Mouse (Mus musculus) forebrain, embryonic 12.5 days (tissue): ENCODE results near the gene Doc2b. TPM values are rescaled to one million over a fixed set of nuclear protein-coding genes. Genes with fewer than 3 reads are reported as not detected.
"Not testable (repeated sequence)": the region's sequence is repeated elsewhere in the genome, so short reads cannot be mapped to it uniquely, and the experiment has no call there.

Experiments
- ATAC-seq: fragments of 200-750 bp; cut with Nextera tagmentation; 2 replicates; pipeline ENCODE4 v1.8.0; 2017; ENCODE audit warnings: moderate TSS enrichment; ENCODE audit not compliant: low FRiP score
- H3K27ac ChIP-seq: fragments of 300-500 bp; sonication (generic); 2 replicates; pipeline ENCODE4 v1.5.1; 2016; ENCODE audit warnings: mild to moderate bottlenecking
- H3K27me3 ChIP-seq: fragments of 300-500 bp; sonication (generic); 2 replicates; pipeline ENCODE4 v1.6.1; 2016; ENCODE audit warnings: mild to moderate bottlenecking
- H3K36me3 ChIP-seq: fragments of 300-500 bp; sonication (generic); replicated peaks from 2 replicates; pipeline ENCODE4 v1.6.1; 2016; ENCODE audit warnings: mild to moderate bottlenecking
- H3K4me1 ChIP-seq: fragments of 300-500 bp; sonication (generic); 2 replicates; pipeline ENCODE4 v1.6.1; 2016
- H3K4me2 ChIP-seq: fragments of 300-500 bp; sonication (generic); 2 replicates; pipeline ENCODE4 v1.6.1; 2016; ENCODE audit warnings: mild to moderate bottlenecking, moderate library complexity
- H3K4me3 ChIP-seq: fragments of 300-500 bp; sonication (generic); replicated peaks from 2 replicates; pipeline ENCODE4 v1.5.1; 2016; ENCODE audit warnings: mild to moderate bottlenecking
- H3K9ac ChIP-seq: fragments of 300-500 bp; sonication (generic); 2 replicates; pipeline ENCODE4 v1.6.1; 2016; ENCODE audit warnings: mild to moderate bottlenecking
- H3K9me3 ChIP-seq: fragments of 300-500 bp; sonication (generic); 2 replicates; pipeline ENCODE4 v1.6.1; 2016
- WGBS: fragments of 180-500 bp; shearing (Covaris S2); methylation state at CpG from one replicate; pipeline ENCODE4 v1.1.7; 2016; 5-methylcytosine and 5-hydroxymethylcytosine counted together
- polyA plus RNA-seq: library from polyadenylated mRNA; unstranded; fragments of >200 nt; fragmentation: Nextera tagmentation; extraction: Ambion mirVana; gene quantifications from 2 replicates; pipeline ENCODE4 v1.2.1, GENCODE M21; 2016

Gene Doc2b
- polyA plus RNA-seq, 1 experiment from 2014 or later, result 0.26 TPM

DNA sequence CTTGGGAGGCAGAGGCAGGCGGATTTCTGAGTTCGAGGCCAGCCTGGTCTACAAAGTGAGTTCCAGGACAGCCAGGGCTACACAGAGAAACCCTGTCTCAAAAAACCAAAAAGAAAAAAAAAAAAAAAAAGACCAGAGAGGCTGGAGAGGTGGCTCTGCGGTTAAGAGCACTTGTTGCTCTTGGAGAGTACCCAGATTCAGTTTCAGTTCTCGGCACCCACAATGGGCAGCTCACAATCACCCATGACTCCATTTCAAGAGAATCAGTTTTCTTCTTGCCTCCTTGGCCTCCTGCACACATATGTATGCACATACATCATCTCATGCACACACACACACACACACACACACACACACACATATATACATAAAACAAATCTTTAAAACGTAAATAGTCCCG is 68.2 kb downstream of the Doc2b start:
- H3K9ac ChIP-seq, ATAC-seq, H3K36me3 ChIP-seq, H3K27ac ChIP-seq, H3K27me3 ChIP-seq, H3K4me2 ChIP-seq, H3K4me3 ChIP-seq, H3K9me3 ChIP-seq: not testable (repeated sequence)
- peaks cover 12% of the 10 kb centered on the region for H3K4me1 ChIP-seq
- 91% methylated on average over 6 of the region's 6 CpGs for WGBS

DNA sequence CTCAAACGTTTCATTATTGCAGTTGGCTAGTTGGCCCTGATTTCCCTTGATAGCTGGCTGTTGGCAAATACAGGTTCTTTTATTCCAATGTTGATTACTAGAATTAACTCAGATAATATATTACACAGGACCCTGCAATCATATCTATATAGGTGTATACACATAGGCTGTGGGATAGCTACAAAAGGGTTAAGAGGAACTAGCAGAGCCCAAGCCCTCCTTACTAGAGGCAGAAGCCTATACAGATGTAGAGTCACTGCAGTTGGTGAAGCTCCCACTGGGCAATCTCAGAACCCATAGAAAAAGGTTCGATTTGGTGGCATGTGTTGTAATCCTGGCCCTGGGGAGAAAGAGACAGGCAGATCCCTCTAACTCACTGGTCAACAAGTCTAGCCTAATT is 68.7 kb downstream of the Doc2b start:
- no peak overlapping the region for H3K27ac ChIP-seq
- WGBS, result 72% methylated on average over 2 of the region's 2 CpGs
- H3K27me3 ChIP-seq, result no peaks in the 10 kb centered on the region
- H3K9ac ChIP-seq, result no peak overlapping the region
- peaks cover 8% of the 10 kb centered on the region for H3K4me1 ChIP-seq
- H3K4me2 ChIP-seq, result no peak overlapping the region
- H3K9me3 ChIP-seq, result no peaks in the 10 kb centered on the region
- no peak overlapping the region for H3K4me3 ChIP-seq
- H3K36me3 ChIP-seq, result no peaks in the 10 kb centered on the region
- no peak for ATAC-seq

DNA sequence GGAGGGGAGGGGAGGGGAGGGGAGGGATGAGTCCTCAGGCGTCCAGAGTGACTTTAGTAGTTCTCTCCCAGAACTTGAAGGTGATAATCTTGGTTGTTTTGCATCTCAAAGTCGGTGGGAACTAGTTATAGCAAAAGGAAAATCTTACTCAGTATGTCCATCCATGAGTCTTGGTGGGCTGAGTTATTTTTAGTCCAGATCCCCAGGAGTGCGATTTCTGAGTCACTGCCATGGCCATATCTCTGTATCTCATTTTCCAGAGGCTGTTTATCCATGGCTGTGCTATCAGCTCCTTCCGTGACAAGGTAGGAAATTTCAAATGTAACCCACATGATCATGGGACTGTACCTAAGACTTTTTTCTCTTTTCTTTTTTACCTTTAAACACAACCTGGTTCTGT is 73.5 kb downstream of the Doc2b start:
- Histone ChIP-seq H3K4me1 (no peaks in the 10 kb centered on the region), H3K4me3 (no peak overlapping the region), H3K9ac (no peak overlapping the region), H3K9me3 (no peaks in the 10 kb centered on the region; the same call in 1 of the 2 replicates), H3K4me2 (no peak overlapping the region), H3K27me3 (no peaks in the 10 kb centered on the region), H3K27ac (no peak overlapping the region), H3K36me3 (no peaks in the 10 kb centered on the region)
- 72% methylated on average over 4 of the region's 4 CpGs for WGBS
- no peak for ATAC-seq

Other genes with a start within 250 kb of the Doc2b start
- 95.5 and 96.1 TPM in 2 replicates for gene Pitpna, start 208.0 kb downstream of the Doc2b start, polyA plus RNA-seq
- 21.5 and 25.4 TPM in 2 replicates for gene Inpp5k, start 165.1 kb downstream of the Doc2b start, polyA plus RNA-seq
- gene Myo1c, start 145.5 kb downstream of the Doc2b start, polyA plus RNA-seq, result 12.1 and 13.9 TPM in 2 replicates
- 139 and 146 TPM in 2 replicates for gene Crk, start 116.8 kb downstream of the Doc2b start, polyA plus RNA-seq
- gene Ywhae, start 63.2 kb downstream of the Doc2b start, polyA plus RNA-seq, result 1,436 and 1,495 TPM in 2 replicates
- gene Rph3al, start 142.4 kb upstream of the Doc2b start, polyA plus RNA-seq, result 1.1 and 1.7 TPM in 2 replicates
- 0.59 and 1.4 TPM in 2 replicates for gene 1700016K19Rik, start 203.9 kb upstream of the Doc2b start, polyA plus RNA-seq
- gene Rflnb, start 231.7 kb upstream of the Doc2b start, polyA plus RNA-seq, result 11.7 and 13.2 TPM in 2 replicates